Mouse (Mus musculus) liver, embryonic 18 days (tissue): ENCODE measurements around the gene Mc1r. TPM values are rescaled to one million over a fixed set of nuclear protein-coding genes. Genes with fewer than 3 reads are reported as not detected.

Source experiments
- polyA plus RNA-seq: library from polyadenylated mRNA; depleted of rRNA; stranded (reverse); fragments of >200 nt; gene quantifications from 2 replicates; pipeline ENCODE4 v1.2.3, GENCODE M21; 2012; rRNA removed

The Mc1r gene
- polyA plus RNA-seq, result 0.01 TPM in 1 of 2 replicates, not detected in the other

GRCm38 (mm10) chr8:123406786-123407185, at the start of gene Mc1r:
Mc1r (plus strand) TSS chr8:123407107.

GRCm38 (mm10) chr8:123373403-123374238, 33.3 kb upstream of the Mc1r start, which contains the start of gene Tcf25:
Tcf25 (plus strand) TSS chr8:123373753.

GRCm38 (mm10) chr8:123411246-123411645, 4.3 kb downstream of the Mc1r start, which contains the start of gene Tubb3:
Tubb3 (plus strand) TSS chr8:123411424.

DNA sequence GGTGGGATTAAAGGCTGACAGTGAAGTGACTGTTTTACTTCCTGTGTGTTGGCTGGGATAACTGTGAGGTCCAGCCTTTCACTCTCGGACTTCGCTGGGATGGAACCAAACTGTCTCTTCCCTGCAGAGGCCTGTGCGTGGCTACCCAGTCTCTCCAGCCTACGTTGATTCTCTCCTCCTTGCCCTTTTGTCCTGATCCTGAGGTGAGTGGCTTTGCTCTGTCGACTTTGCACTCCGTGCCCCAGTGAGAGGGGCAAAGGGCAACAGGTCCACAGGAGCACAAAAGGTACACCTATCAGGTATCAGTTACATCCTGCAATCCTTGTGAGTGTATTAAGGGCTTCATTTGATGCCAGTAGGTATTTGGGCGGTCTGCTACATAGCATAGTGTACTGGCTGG, 16.5 kb downstream of the Mc1r start, which contains the start of gene Def8:
Gene Def8 (plus strand): TSS at position 87 of the 400 bp plus-strand sequence.

Other genes with a start within 250 kb of the Mc1r start
- 2.2 and 2.3 TPM in 2 replicates for gene Sult5a1, start 248.8 kb upstream of the Mc1r start, polyA plus RNA-seq
- 0.94 and 1.0 TPM in 2 replicates for gene Dpep1, start 220.9 kb upstream of the Mc1r start, polyA plus RNA-seq
- gene Chmp1a, start 194.3 kb upstream of the Mc1r start, polyA plus RNA-seq, result 33.2 and 35.7 TPM in 2 replicates
- 0.17 and 0.26 TPM in 2 replicates for gene Spata33, start 194.3 kb upstream of the Mc1r start, polyA plus RNA-seq
- 19.0 and 23.9 TPM in 2 replicates for gene Cdk10, start 182.3 kb upstream of the Mc1r start, polyA plus RNA-seq
- 2.6 and 3.0 TPM in 2 replicates for gene Spata2l, start 170.9 kb upstream of the Mc1r start, polyA plus RNA-seq
- 11.1 and 11.2 TPM in 2 replicates for gene Zfp276, start 152.9 kb upstream of the Mc1r start, polyA plus RNA-seq
- 9.4 and 12.3 TPM in 2 replicates for gene Vps9d1, start 152.8 kb upstream of the Mc1r start, polyA plus RNA-seq
- gene Fanca, start 88.5 kb upstream of the Mc1r start, polyA plus RNA-seq, result 11.6 and 12.2 TPM in 2 replicates
- gene Spire2, start 74.4 kb upstream of the Mc1r start, polyA plus RNA-seq, result 1.7 and 1.8 TPM in 2 replicates
- 59.3 and 59.6 TPM in 2 replicates for gene Tcf25, start 33.4 kb upstream of the Mc1r start, polyA plus RNA-seq
- gene Tubb3, start 4.3 kb downstream of the Mc1r start, polyA plus RNA-seq, result 0.24 and 0.32 TPM in 2 replicates
- 9.1 and 9.3 TPM in 2 replicates for gene Def8, start 16.4 kb downstream of the Mc1r start, polyA plus RNA-seq
- 13.3 and 14.2 TPM in 2 replicates for gene Afg3l1, start 70.8 kb downstream of the Mc1r start, polyA plus RNA-seq
- 0.02 and 0.06 TPM in 2 replicates for gene Dbndd1, start 108.4 kb downstream of the Mc1r start, polyA plus RNA-seq
- 3.3 and 3.6 TPM in 2 replicates for gene Gas8, start 111.7 kb downstream of the Mc1r start, polyA plus RNA-seq
- 6.9 and 9.4 TPM in 2 replicates for gene Rhou, start 246.8 kb downstream of the Mc1r start, polyA plus RNA-seq